Mouse (Mus musculus): ENCODE measurements around the gene Spop. TPM values are rescaled to one million over a fixed set of nuclear protein-coding genes. Genes with fewer than 3 reads are reported as not detected.

Spop gene
- total and polyA plus RNA-seq, 2 experiments = 39.3 to 43.9 TPM

- no peak overlapping the region for H3K4me3 ChIP-seq (ENCODE audit: insufficient read depth, low read depth, low read length)
- H3K36me3 ChIP-seq (ENCODE audit: control insufficient read depth, insufficient read depth, low read length) = no peaks in the 10 kb centered on the region
- H3K27me3 ChIP-seq (ENCODE audit: control insufficient read depth, insufficient read depth, low read length) = peaks cover 4% of the 10 kb centered on the region
- 82% methylated on average over 10 of the region's 10 CpGs for WGBS
- no peak for TF ChIP-seq CTCF (IDR thresholded peaks at IDR 0.05; ENCODE audit: low read depth, low read length)
- TF ChIP-seq POLR2A (IDR thresholded peaks at IDR 0.05; ENCODE audit: extremely low read depth, insufficient read depth, low read length) = no peak
- H3K9ac ChIP-seq (ENCODE audit: low read depth, low read length) = no peak overlapping the region
- H3K27ac ChIP-seq (replicated peaks; ENCODE audit: insufficient read depth, low read depth, low read length) = no peak overlapping the region
- DNase-seq (ENCODE audit: extremely low read depth, low read depth, low spot score) = no peak
- H3K79me2 ChIP-seq (ENCODE audit: control insufficient read depth, insufficient read depth, low read length) = no peaks in the 10 kb centered on the region
- H3K4me1 ChIP-seq (ENCODE audit: control insufficient read depth, insufficient read depth, low read length) = 0 out of 2 replicates have a peak, but pooled peaks cover 3% of the 10 kb centered on the region
Measured at GRCm38 (mm10) chr11:95519299-95519698, 105.4 kb downstream of the Spop start.

- no peak overlapping the region for H3K27ac ChIP-seq (replicated peaks; ENCODE audit: insufficient read depth, low read depth, low read length)
- H3K4me1 ChIP-seq (ENCODE audit: control insufficient read depth, insufficient read depth, low read length) = 0 out of 2 replicates have a peak, but pooled peaks cover 3% of the 10 kb centered on the region
- no peaks in the 10 kb centered on the region for H3K36me3 ChIP-seq (ENCODE audit: control insufficient read depth, insufficient read depth, low read length)
- 75% methylated on average over 3 of the region's 3 CpGs for WGBS
- no peak overlapping the region for H3K9ac ChIP-seq (ENCODE audit: low read depth, low read length)
- DNase-seq (ENCODE audit: extremely low read depth, low read depth, low spot score) = no peak
- H3K27me3 ChIP-seq (ENCODE audit: control insufficient read depth, insufficient read depth, low read length) = no peaks in the 10 kb centered on the region
- no peaks in the 10 kb centered on the region for H3K79me2 ChIP-seq (ENCODE audit: control insufficient read depth, insufficient read depth, low read length)
- TF ChIP-seq CTCF (IDR thresholded peaks at IDR 0.05; ENCODE audit: low read depth, low read length) (no peak), POLR2A (IDR thresholded peaks at IDR 0.05; ENCODE audit: extremely low read depth, insufficient read depth, low read length) (no peak)
- no peak overlapping the region for H3K4me3 ChIP-seq (ENCODE audit: insufficient read depth, low read depth, low read length)
Measured at GRCm38 (mm10) chr11:95519996-95520395, 106.1 kb downstream of the Spop start.

- Histone ChIP-seq H3K27ac (replicated peaks; ENCODE audit: insufficient read depth, low read depth, low read length) (no peak overlapping the region), H3K4me1 (ENCODE audit: control insufficient read depth, insufficient read depth, low read length) (0 out of 2 replicates have a peak, but pooled peaks cover 3% of the 10 kb centered on the region), H3K27me3 (ENCODE audit: control insufficient read depth, insufficient read depth, low read length) (no peaks in the 10 kb centered on the region), H3K79me2 (ENCODE audit: control insufficient read depth, insufficient read depth, low read length) (no peaks in the 10 kb centered on the region), H3K9ac (ENCODE audit: low read depth, low read length) (no peak overlapping the region), H3K36me3 (ENCODE audit: control insufficient read depth, insufficient read depth, low read length) (no peaks in the 10 kb centered on the region), H3K4me3 (ENCODE audit: insufficient read depth, low read depth, low read length) (no peak overlapping the region)
- TF ChIP-seq POLR2A (IDR thresholded peaks at IDR 0.05; ENCODE audit: extremely low read depth, insufficient read depth, low read length) = no peak
- peak; percentile 97 for TF ChIP-seq CTCF (IDR thresholded peaks at IDR 0.05; ENCODE audit: low read depth, low read length)
- peak; percentile 30 for DNase-seq (ENCODE audit: extremely low read depth, low read depth, low spot score)
- WGBS = 7% methylated on average over 27 of the region's 27 CpGs
Measured at GRCm38 (mm10) chr11:95520456-95521072, 106.7 kb downstream of the Spop start.

- Histone ChIP-seq H3K4me3 (ENCODE audit: insufficient read depth, low read depth, low read length) (no peak overlapping the region), H3K27ac (replicated peaks; ENCODE audit: insufficient read depth, low read depth, low read length) (no peak overlapping the region), H3K79me2 (ENCODE audit: control insufficient read depth, insufficient read depth, low read length) (no peaks in the 10 kb centered on the region), H3K27me3 (ENCODE audit: control insufficient read depth, insufficient read depth, low read length) (no peaks in the 10 kb centered on the region), H3K36me3 (ENCODE audit: control insufficient read depth, insufficient read depth, low read length) (no peaks in the 10 kb centered on the region), H3K9ac (ENCODE audit: low read depth, low read length) (no peak overlapping the region), H3K4me1 (ENCODE audit: control insufficient read depth, insufficient read depth, low read length) (0 out of 2 replicates have a peak, but pooled peaks cover 3% of the 10 kb centered on the region)
- TF ChIP-seq POLR2A (IDR thresholded peaks at IDR 0.05; ENCODE audit: extremely low read depth, insufficient read depth, low read length) (no peak), CTCF (IDR thresholded peaks at IDR 0.05; ENCODE audit: low read depth, low read length) (peak; percentile 95)
- WGBS = 2% methylated on average over 13 of the region's 13 CpGs
- peak; percentile 44 for DNase-seq (ENCODE audit: extremely low read depth, low read depth, low spot score)
Measured at GRCm38 (mm10) chr11:95521563-95521962, 107.7 kb downstream of the Spop start.

- Histone ChIP-seq H3K9ac (ENCODE audit: low read depth, low read length) (no peak overlapping the region), H3K4me3 (ENCODE audit: insufficient read depth, low read depth, low read length) (no peak overlapping the region), H3K36me3 (ENCODE audit: control insufficient read depth, insufficient read depth, low read length) (no peaks in the 10 kb centered on the region), H3K4me1 (ENCODE audit: control insufficient read depth, insufficient read depth, low read length) (no peaks in the 10 kb centered on the region), H3K79me2 (ENCODE audit: control insufficient read depth, insufficient read depth, low read length) (no peaks in the 10 kb centered on the region), H3K27me3 (ENCODE audit: control insufficient read depth, insufficient read depth, low read length) (no peaks in the 10 kb centered on the region), H3K27ac (replicated peaks; ENCODE audit: insufficient read depth, low read depth, low read length) (no peak overlapping the region)
- TF ChIP-seq POLR2A (IDR thresholded peaks at IDR 0.05; ENCODE audit: extremely low read depth, insufficient read depth, low read length) = no peak
- TF ChIP-seq CTCF (IDR thresholded peaks at IDR 0.05; ENCODE audit: low read depth, low read length) = no peak
- 61% methylated on average over 8 of the region's 8 CpGs for WGBS
- DNase-seq (ENCODE audit: extremely low read depth, low read depth, low spot score) = no peak
Measured at GRCm38 (mm10) chr11:95527307-95527706, 113.4 kb downstream of the Spop start.

- no peaks in the 10 kb centered on the region for H3K79me2 ChIP-seq (ENCODE audit: control insufficient read depth, insufficient read depth, low read length)
- H3K27me3 ChIP-seq (ENCODE audit: control insufficient read depth, insufficient read depth, low read length) = no peaks in the 10 kb centered on the region
- no peak for DNase-seq (ENCODE audit: extremely low read depth, low read depth, low spot score)
- no peak for TF ChIP-seq POLR2A (IDR thresholded peaks at IDR 0.05; ENCODE audit: extremely low read depth, insufficient read depth, low read length)
- TF ChIP-seq CTCF (IDR thresholded peaks at IDR 0.05; ENCODE audit: low read depth, low read length) = no peak
- WGBS = 89% methylated on average over 3 of the region's 3 CpGs
- H3K9ac ChIP-seq (ENCODE audit: low read depth, low read length) = no peak overlapping the region
- no peaks in the 10 kb centered on the region for H3K36me3 ChIP-seq (ENCODE audit: control insufficient read depth, insufficient read depth, low read length)
- no peak overlapping the region for H3K27ac ChIP-seq (replicated peaks; ENCODE audit: insufficient read depth, low read depth, low read length)
- H3K4me3 ChIP-seq (ENCODE audit: insufficient read depth, low read depth, low read length) = no peak overlapping the region
- no peaks in the 10 kb centered on the region for H3K4me1 ChIP-seq (ENCODE audit: control insufficient read depth, insufficient read depth, low read length)
Measured at GRCm38 (mm10) chr11:95528231-95528630, 114.4 kb downstream of the Spop start.

All from liver, adult 2 months (tissue).